Mouse (Mus musculus): Measurements from ENCODE around the gene Carns1. TPM values are rescaled to one million over a fixed set of nuclear protein-coding genes. Genes with fewer than 3 reads are reported as not detected.

The Carns1 gene
- polyA plus RNA-seq, 1 experiment from 2014 or later = 3.1 TPM

- no peak overlapping the region for H3K9ac ChIP-seq (replicated peaks)
- H3K4me1 ChIP-seq (replicated peaks) = peaks cover 38% of the 10 kb centered on the region
- no peaks in the 10 kb centered on the region for H3K27me3 ChIP-seq
- no peaks in the 10 kb centered on the region for H3K9me3 ChIP-seq
- peaks cover 11% of the 10 kb centered on the region for H3K36me3 ChIP-seq
- H3K4me3 ChIP-seq (replicated peaks) = no peak overlapping the region
- H3K27ac ChIP-seq = no peak overlapping the region
- ATAC-seq (ENCODE audit: insufficient number of reproducible peaks, insufficient read depth, low FRiP score, low TSS enrichment, low read depth) = no peak
- 88% methylated on average over 12 of the region's 12 CpGs for WGBS
- no peak overlapping the region for H3K4me2 ChIP-seq
Observed at GRCm38 (mm10) chr19:4189051-4189620, 13.9 kb upstream of the Carns1 start.

- Histone ChIP-seq H3K4me3 (replicated peaks) (no peak overlapping the region), H3K4me2 (no peak overlapping the region), H3K9me3 (no peaks in the 10 kb centered on the region), H3K9ac (replicated peaks) (no peak overlapping the region), H3K27ac (no peak overlapping the region), H3K36me3 (no peaks in the 10 kb centered on the region), H3K4me1 (replicated peaks) (peaks cover 22% of the 10 kb centered on the region), H3K27me3 (no peaks in the 10 kb centered on the region)
- no peak for ATAC-seq (ENCODE audit: insufficient number of reproducible peaks, insufficient read depth, low FRiP score, low TSS enrichment, low read depth)
- WGBS = 63% methylated on average over 3 of the region's 3 CpGs
Observed at GRCm38 (mm10) chr19:4187303-4187702, 12.0 kb upstream of the Carns1 start.

GRCm38 (mm10) chr19:4184976-4185975, 10.0 kb upstream of the Carns1 start:
- Histone ChIP-seq H3K36me3 (no peaks in the 10 kb centered on the region), H3K4me1 (replicated peaks) (peaks cover 13% of the 10 kb centered on the region), H3K4me3 (replicated peaks) (no peak overlapping the region), H3K27ac (peak overlapping the region; percentile 35), H3K27me3 (no peaks in the 10 kb centered on the region), H3K9ac (replicated peaks) (peak overlapping the region; percentile 40), H3K9me3 (no peaks in the 10 kb centered on the region), H3K4me2 (no peak overlapping the region)
- 68% methylated on average over 15 of the region's 15 CpGs for WGBS
- no peak for ATAC-seq (ENCODE audit: insufficient number of reproducible peaks, insufficient read depth, low FRiP score, low TSS enrichment, low read depth)

GRCm38 (mm10) chr19:4183689-4184088, 8.4 kb upstream of the Carns1 start:
- Histone ChIP-seq H3K36me3 (no peaks in the 10 kb centered on the region), H3K4me1 (replicated peaks) (peaks cover 13% of the 10 kb centered on the region), H3K4me3 (replicated peaks) (no peak overlapping the region), H3K27ac (no peak overlapping the region), H3K4me2 (no peak overlapping the region), H3K9me3 (no peaks in the 10 kb centered on the region), H3K27me3 (no peaks in the 10 kb centered on the region), H3K9ac (replicated peaks) (no peak overlapping the region)
- WGBS = 87% methylated on average over 2 of the region's 2 CpGs
- no peak for ATAC-seq (ENCODE audit: insufficient number of reproducible peaks, insufficient read depth, low FRiP score, low TSS enrichment, low read depth)

- 50% methylated on average over 3 of the region's 3 CpGs for WGBS
- no peak overlapping the region for H3K4me3 ChIP-seq (replicated peaks)
- ATAC-seq (ENCODE audit: insufficient number of reproducible peaks, insufficient read depth, low FRiP score, low TSS enrichment, low read depth) = no peak
- H3K27ac ChIP-seq = no peak overlapping the region
- no peaks in the 10 kb centered on the region for H3K36me3 ChIP-seq
- no peaks in the 10 kb centered on the region for H3K9me3 ChIP-seq
- H3K4me1 ChIP-seq (replicated peaks) = peaks cover 13% of the 10 kb centered on the region
- H3K9ac ChIP-seq (replicated peaks) = no peak overlapping the region
- H3K4me2 ChIP-seq = no peak overlapping the region
- no peaks in the 10 kb centered on the region for H3K27me3 ChIP-seq
Observed at GRCm38 (mm10) chr19:4181892-4182291, 6.6 kb upstream of the Carns1 start.

- no peaks in the 10 kb centered on the region for H3K9me3 ChIP-seq
- H3K36me3 ChIP-seq = no peaks in the 10 kb centered on the region
- no peak overlapping the region for H3K4me2 ChIP-seq
- no peak for ATAC-seq (ENCODE audit: insufficient number of reproducible peaks, insufficient read depth, low FRiP score, low TSS enrichment, low read depth)
- no peak overlapping the region for H3K4me3 ChIP-seq (replicated peaks)
- no peak overlapping the region for H3K27ac ChIP-seq
- no peak overlapping the region for H3K9ac ChIP-seq (replicated peaks)
- H3K4me1 ChIP-seq (replicated peaks) = peaks cover 14% of the 10 kb centered on the region
- WGBS = 86% methylated on average over 7 of the region's 7 CpGs
- H3K27me3 ChIP-seq = no peaks in the 10 kb centered on the region
Observed at GRCm38 (mm10) chr19:4180411-4180810, 5.1 kb upstream of the Carns1 start.

GRCm38 (mm10) chr19:4172925-4173324, 2.4 kb downstream of the Carns1 start:
- WGBS = 54% methylated on average over 11 of the region's 11 CpGs
- no peak overlapping the region for H3K4me2 ChIP-seq
- H3K4me3 ChIP-seq (replicated peaks) = no peak overlapping the region
- H3K9me3 ChIP-seq = no peaks in the 10 kb centered on the region
- H3K9ac ChIP-seq (replicated peaks) = no peak overlapping the region
- ATAC-seq (ENCODE audit: insufficient number of reproducible peaks, insufficient read depth, low FRiP score, low TSS enrichment, low read depth) = no peak
- H3K27ac ChIP-seq = no peak overlapping the region
- H3K4me1 ChIP-seq (replicated peaks) = peaks cover 27% of the 10 kb centered on the region
- no peaks in the 10 kb centered on the region for H3K36me3 ChIP-seq
- peaks cover 6% of the 10 kb centered on the region; the same call in 1 of the 2 replicates for H3K27me3 ChIP-seq

GRCm38 (mm10) chr19:4171393-4172290, 3.6 kb downstream of the Carns1 start:
- H3K27me3 ChIP-seq = peaks cover 6% of the 10 kb centered on the region; the same call in 1 of the 2 replicates
- no peak overlapping the region for H3K27ac ChIP-seq
- H3K9me3 ChIP-seq = no peaks in the 10 kb centered on the region
- H3K4me1 ChIP-seq (replicated peaks) = peaks cover 27% of the 10 kb centered on the region
- H3K36me3 ChIP-seq = no peaks in the 10 kb centered on the region
- 70% methylated on average over 13 of the region's 13 CpGs for WGBS
- H3K4me2 ChIP-seq = no peak overlapping the region
- no peak overlapping the region; the same call in 1 of the 2 replicates for H3K9ac ChIP-seq (replicated peaks)
- no peak overlapping the region for H3K4me3 ChIP-seq (replicated peaks)
- ATAC-seq (ENCODE audit: insufficient number of reproducible peaks, insufficient read depth, low FRiP score, low TSS enrichment, low read depth) = no peak

- H3K4me3 ChIP-seq (replicated peaks) = no peak overlapping the region
- no peak overlapping the region for H3K27ac ChIP-seq
- peaks cover 6% of the 10 kb centered on the region; the same call in 1 of the 2 replicates for H3K27me3 ChIP-seq
- peaks cover 26% of the 10 kb centered on the region for H3K4me1 ChIP-seq (replicated peaks)
- no peaks in the 10 kb centered on the region for H3K9me3 ChIP-seq
- peak overlapping the region; percentile 6; the same call in 1 of the 2 replicates for H3K9ac ChIP-seq (replicated peaks)
- no peaks in the 10 kb centered on the region for H3K36me3 ChIP-seq
- WGBS = 83% methylated on average over 10 of the region's 10 CpGs
- no peak for ATAC-seq (ENCODE audit: insufficient number of reproducible peaks, insufficient read depth, low FRiP score, low TSS enrichment, low read depth)
- H3K4me2 ChIP-seq = no peak overlapping the region
Observed at GRCm38 (mm10) chr19:4170723-4171392, 4.4 kb downstream of the Carns1 start.

GRCm38 (mm10) chr19:4169810-4170209, 5.5 kb downstream of the Carns1 start:
- Histone ChIP-seq H3K4me3 (replicated peaks) (peak overlapping the region; percentile 46), H3K9me3 (no peaks in the 10 kb centered on the region), H3K27ac (peak overlapping the region; percentile 88), H3K9ac (replicated peaks) (peak overlapping the region; percentile 77), H3K36me3 (no peaks in the 10 kb centered on the region), H3K4me2 (peak overlapping the region; percentile 83), H3K4me1 (replicated peaks) (peaks cover 16% of the 10 kb centered on the region), H3K27me3 (0 out of 2 replicates have a peak, but pooled peaks cover 2% of the 10 kb centered on the region)
- 8% methylated on average over 27 of the region's 27 CpGs for WGBS
- ATAC-seq (ENCODE audit: insufficient number of reproducible peaks, insufficient read depth, low FRiP score, low TSS enrichment, low read depth) = peak; percentile 38
